Mouse (Mus musculus): Measurements from ENCODE around the gene Eif4e2. TPM values are rescaled to one million over a fixed set of nuclear protein-coding genes. Genes with fewer than 3 reads are reported as not detected.

Eif4e2 gene
- total RNA-seq, 2 experiments from 2014 or later: 56.9 to 59.4 TPM

GRCm38 (mm10) chr1:87200811-87201210 lies 12.9 kb upstream of the Eif4e2 start:
- no peak for DNase-seq (ENCODE audit: low spot score in 2 of 2)

- no peak for DNase-seq (ENCODE audit: low spot score in 2 of 2)
These were observed 11.9 kb upstream of the Eif4e2 start for GRCm38 (mm10) chr1:87201848-87202247.

- no peak for DNase-seq (ENCODE audit: low spot score in 2 of 2)
These were observed 9.9 kb upstream of the Eif4e2 start for GRCm38 (mm10) chr1:87203779-87204178.

- no peak for DNase-seq (ENCODE audit: low spot score in 2 of 2)
These were observed 9.2 kb upstream of the Eif4e2 start, which contains the start of gene Chrng for GRCm38 (mm10) chr1:87204465-87204864. TSS of gene Chrng (plus strand) at chr1:87204657.

GRCm38 (mm10) chr1:87205038-87205437 lies 8.7 kb upstream of the Eif4e2 start:
- DNase-seq (ENCODE audit: low spot score in 2 of 2): no peak

GRCm38 (mm10) chr1:87205502-87205901 lies 8.2 kb upstream of the Eif4e2 start:
- DNase-seq (ENCODE audit: low spot score in 2 of 2): no peak

- DNase-seq (ENCODE audit: low spot score in 2 of 2): no peak
These were observed 7.4 kb upstream of the Eif4e2 start for GRCm38 (mm10) chr1:87206339-87206738.

- no peak for DNase-seq (ENCODE audit: low spot score in 2 of 2)
These were observed 2.3 kb upstream of the Eif4e2 start for GRCm38 (mm10) chr1:87211431-87211830.

GRCm38 (mm10) chr1:87214748-87215147 lies 1.0 kb downstream of the Eif4e2 start:
- DNase-seq (ENCODE audit: low spot score in 2 of 2): no peak

- no peak for DNase-seq (ENCODE audit: low spot score in 2 of 2)
These were observed 4.2 kb downstream of the Eif4e2 start for GRCm38 (mm10) chr1:87217938-87218337.

GRCm38 (mm10) chr1:87225739-87226138 lies 12.0 kb downstream of the Eif4e2 start:
- DNase-seq (ENCODE audit: low spot score in 2 of 2): no peak

- no peak for DNase-seq (ENCODE audit: low spot score in 2 of 2)
These were observed 12.9 kb downstream of the Eif4e2 start for GRCm38 (mm10) chr1:87226409-87227159.

GRCm38 (mm10) chr1:87227160-87227550 lies 13.4 kb downstream of the Eif4e2 start:
- DNase-seq (ENCODE audit: low spot score in 2 of 2): no peak

GRCm38 (mm10) chr1:87230606-87231005 lies 16.9 kb downstream of the Eif4e2 start:
- DNase-seq (ENCODE audit: low spot score in 2 of 2): no peak

GRCm38 (mm10) chr1:87232197-87232596 lies 18.5 kb downstream of the Eif4e2 start:
- no peak for DNase-seq (ENCODE audit: low spot score in 2 of 2)

- no peak for DNase-seq (ENCODE audit: low spot score in 2 of 2)
These were observed 25.3 kb downstream of the Eif4e2 start for GRCm38 (mm10) chr1:87239056-87239455.

- no peak for DNase-seq (ENCODE audit: low spot score in 2 of 2)
These were observed 29.3 kb downstream of the Eif4e2 start for GRCm38 (mm10) chr1:87243021-87243420.

GRCm38 (mm10) chr1:87245430-87245829 lies 31.7 kb downstream of the Eif4e2 start:
- DNase-seq (ENCODE audit: low spot score in 2 of 2): no peak

GRCm38 (mm10) chr1:87245929-87246815 lies 32.5 kb downstream of the Eif4e2 start:
- peak; percentile 70 to 85 for DNase-seq (ENCODE audit: low spot score in 2 of 2)

- DNase-seq (ENCODE audit: low spot score in 2 of 2): no peak
These were observed 38.4 kb downstream of the Eif4e2 start for GRCm38 (mm10) chr1:87252040-87252609.

GRCm38 (mm10) chr1:87255173-87255572 lies 41.5 kb downstream of the Eif4e2 start:
- DNase-seq (ENCODE audit: low spot score in 2 of 2): no peak

- no peak for DNase-seq (ENCODE audit: low spot score in 2 of 2)
These were observed 44.0 kb downstream of the Eif4e2 start for GRCm38 (mm10) chr1:87257691-87258090.
